Mouse (Mus musculus) midbrain, embryonic 13.5 days (tissue): ENCODE data around the gene Trip13. TPM values are rescaled to one million over a fixed set of nuclear protein-coding genes. Genes with fewer than 3 reads are reported as not detected.

ENCODE experiments used
- ATAC-seq: fragments of 200-750 bp; cut with Nextera tagmentation; 2 replicates; pipeline ENCODE4 v1.8.0; 2017; ENCODE audit warnings: mild to moderate bottlenecking, moderate TSS enrichment, moderate library complexity
- H3K27ac ChIP-seq: fragments of 300-500 bp; sonication (generic); 2 replicates; pipeline ENCODE4 v1.5.1; 2015; ENCODE audit warnings: inconsistent platforms, mild to moderate bottlenecking, moderate library complexity
- H3K27me3 ChIP-seq: fragments of 300-500 bp; sonication (generic); 2 replicates; pipeline ENCODE4 v1.6.1; 2015; ENCODE audit warnings: mild to moderate bottlenecking, inconsistent platforms
- H3K36me3 ChIP-seq: fragments of 300-500 bp; sonication (generic); 2 replicates; pipeline ENCODE4 v1.6.1; 2015; ENCODE audit warnings: mild to moderate bottlenecking, inconsistent platforms
- H3K4me1 ChIP-seq: fragments of 300-500 bp; sonication (generic); replicated peaks from 2 replicates; pipeline ENCODE4 v1.6.1; 2015; ENCODE audit warnings: inconsistent platforms
- H3K4me2 ChIP-seq: fragments of 300-500 bp; sonication (generic); replicated peaks from 2 replicates; pipeline ENCODE4 v1.6.1; 2015; ENCODE audit warnings: moderate library complexity, mild to moderate bottlenecking, inconsistent platforms
- H3K4me3 ChIP-seq: fragments of 300-500 bp; sonication (generic); replicated peaks from 2 replicates; pipeline ENCODE4 v1.5.1; 2015; ENCODE audit warnings: mild to moderate bottlenecking, inconsistent platforms
- H3K9ac ChIP-seq: fragments of 300-500 bp; sonication (generic); replicated peaks from 2 replicates; pipeline ENCODE4 v1.6.1; 2015; ENCODE audit warnings: mild to moderate bottlenecking, inconsistent platforms
- H3K9me3 ChIP-seq: fragments of 300-500 bp; sonication (generic); 2 replicates; pipeline ENCODE4 v1.6.1; 2016; ENCODE audit warnings: mild to moderate bottlenecking, inconsistent platforms
- WGBS: fragments of 180-500 bp; shearing (Covaris S2); methylation state at CpG from one replicate; pipeline ENCODE4 v1.1.7; 2015; 5-methylcytosine and 5-hydroxymethylcytosine counted together
- microRNA-seq: library from miRNA; unstranded; fragments of <30 nt; microRNA quantifications from one replicate; pipeline ENCODE4, GENCODE M21; 2016
- polyA plus RNA-seq: library from polyadenylated mRNA; unstranded; fragments of >200 nt; fragmentation: Nextera tagmentation; extraction: Ambion mirVana; gene quantifications from 2 replicates; pipeline ENCODE4 v1.2.1, GENCODE M21; 2015

Gene Trip13
- polyA plus RNA-seq, 1 experiment from 2014 or later = 17.4 TPM

GRCm38 (mm10) chr13:73885656-73886055, 51.9 kb downstream of the Trip13 start:
- H3K4me1 ChIP-seq = no peaks in the 10 kb centered on the region; the same call in 1 of the 2 replicates
- H3K36me3 ChIP-seq = no peaks in the 10 kb centered on the region
- H3K4me3 ChIP-seq = no peak overlapping the region
- ATAC-seq = no peak
- no peaks in the 10 kb centered on the region for H3K27me3 ChIP-seq
- no peaks in the 10 kb centered on the region for H3K9me3 ChIP-seq
- no peak overlapping the region for H3K9ac ChIP-seq
- H3K4me2 ChIP-seq = no peak overlapping the region
- WGBS = 82% methylated on average over 4 of the region's 4 CpGs
- no peak overlapping the region for H3K27ac ChIP-seq

- H3K4me3 ChIP-seq = no peak overlapping the region
- H3K9ac ChIP-seq = no peak overlapping the region
- H3K4me1 ChIP-seq = no peaks in the 10 kb centered on the region; the same call in 1 of the 2 replicates
- no peak overlapping the region for H3K4me2 ChIP-seq
- H3K36me3 ChIP-seq = no peaks in the 10 kb centered on the region
- no peak overlapping the region for H3K27ac ChIP-seq
- H3K9me3 ChIP-seq = no peaks in the 10 kb centered on the region
- WGBS = 86% methylated on average over 8 of the region's 8 CpGs
- H3K27me3 ChIP-seq = no peaks in the 10 kb centered on the region
- no peak for ATAC-seq
Measured at GRCm38 (mm10) chr13:73881347-73881746, 56.2 kb downstream of the Trip13 start.

GRCm38 (mm10) chr13:73879824-73880223, 57.8 kb downstream of the Trip13 start:
- 93% methylated on average over 5 of the region's 5 CpGs for WGBS
- H3K4me3 ChIP-seq = no peak overlapping the region

DNA sequence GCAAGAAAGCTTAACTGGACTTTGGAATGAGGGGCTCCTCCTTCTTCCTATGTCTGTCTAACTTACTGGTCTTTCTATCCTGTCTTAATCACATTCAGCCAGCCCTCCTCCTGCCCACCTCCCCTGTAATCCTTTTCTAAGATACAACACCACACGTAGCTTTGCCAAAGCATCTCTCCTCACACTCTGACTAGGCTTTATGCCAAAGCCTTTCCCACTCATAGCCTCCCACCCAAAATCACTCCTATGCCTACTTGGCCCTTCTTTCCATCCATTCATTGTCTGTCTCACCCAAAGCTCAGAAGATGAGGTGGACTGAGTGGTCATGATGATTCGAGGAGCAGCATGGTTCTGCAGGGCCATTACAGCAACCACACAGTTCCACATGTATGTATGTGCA, 65.4 kb downstream of the Trip13 start:
- H3K27ac ChIP-seq = no peak overlapping the region
- no peaks in the 10 kb centered on the region for H3K36me3 ChIP-seq
- H3K4me1 ChIP-seq = peaks cover 6% of the 10 kb centered on the region; the same call in 1 of the 2 replicates
- H3K27me3 ChIP-seq = peaks cover 5% of the 10 kb centered on the region; the same call in 1 of the 2 replicates
- no peak for ATAC-seq
- no peaks in the 10 kb centered on the region for H3K9me3 ChIP-seq
- no peak overlapping the region for H3K4me3 ChIP-seq
- H3K9ac ChIP-seq = no peak overlapping the region
- no peak overlapping the region for H3K4me2 ChIP-seq
- 58% methylated on average over 2 of the region's 2 CpGs for WGBS

More at GRCm38 (mm10) chr13:73879824-73880223, 57.8 kb downstream of the Trip13 start:
- H3K9me3 ChIP-seq = no peaks in the 10 kb centered on the region
- no peaks in the 10 kb centered on the region for H3K27me3 ChIP-seq
- H3K9ac ChIP-seq = no peak overlapping the region
- H3K36me3 ChIP-seq = no peaks in the 10 kb centered on the region
- no peak overlapping the region for H3K27ac ChIP-seq
- H3K4me1 ChIP-seq = no peaks in the 10 kb centered on the region; the same call in 1 of the 2 replicates
- no peak overlapping the region for H3K4me2 ChIP-seq
- ATAC-seq = no peak

Small RNA genes within 50 kb of the gene (microRNA-seq; reads per million reads assigned to microRNA genes)
- not detected for gene Gm25197

Other genes with a start within 250 kb of the Trip13 start
- 0.06 and 0.09 TPM in 2 replicates for gene Slc6a19, start 232.9 kb downstream of the Trip13 start, polyA plus RNA-seq
- 16.0 and 18.5 TPM in 2 replicates for gene Slc12a7, start 204.7 kb downstream of the Trip13 start, polyA plus RNA-seq
- 7.2 and 7.6 TPM in 2 replicates for gene Nkd2, start 90.2 kb downstream of the Trip13 start, polyA plus RNA-seq
- gene Brd9, start within 50 bp of the Trip13 start, polyA plus RNA-seq = 96.4 and 101 TPM in 2 replicates
- gene Zdhhc11, start 26.1 kb upstream of the Trip13 start, polyA plus RNA-seq = not detected in 2 replicates
- 6.4 and 6.7 TPM in 2 replicates for gene Tppp, start 71.6 kb upstream of the Trip13 start, polyA plus RNA-seq
- gene Cep72, start 124.5 kb upstream of the Trip13 start, polyA plus RNA-seq = 13.0 and 14.1 TPM in 2 replicates
- gene Slc9a3, start 183.7 kb upstream of the Trip13 start, polyA plus RNA-seq = 0.03 TPM in 1 of 2 replicates, not detected in the other